Mouse (Mus musculus): Measurements from ENCODE around the gene Adcy9. TPM values are rescaled to one million over a fixed set of nuclear protein-coding genes. Genes with fewer than 3 reads are reported as not detected.
A peak's percentile ranks its signal among the peaks of the same experiment; 100 is the strongest.

Adcy9 gene
- 2.2 and 3.1 TPM in 2 replicates for total RNA-seq (2012; rRNA removed)
- total RNA-seq (2014; rRNA removed), result 1.0 and 1.1 TPM in 2 replicates
- polyA plus RNA-seq (2012; ENCODE audit: insufficient read length, low read depth), result 0.97 and 1.2 TPM in 2 replicates

- no peaks in the 10 kb centered on the region for H3K79me2 ChIP-seq (replicated peaks; ENCODE audit: control insufficient read depth, extremely low read depth, insufficient read depth, poor library complexity, severe bottlenecking)
- peak within 1 kb of the TSS; percentile 48 for H3K9ac ChIP-seq (ENCODE audit: insufficient read depth, low read depth)
- H3K4me1 ChIP-seq (ENCODE audit: control insufficient read depth in 1 of 2, insufficient read depth in 2 of 2), result peaks cover 2 to 26% of the 10 kb centered on the region in 2 experiments; a peak in 2 of 4 replicates
- H3K36me3 ChIP-seq (replicated peaks in 1 of 2; ENCODE audit: control insufficient read depth in 1 of 2, insufficient read depth in 1 of 2, low read length in 1 of 2), result peaks cover 0 to 4% of the 10 kb centered on the region in 2 experiments
- H3K27ac ChIP-seq (ENCODE audit: insufficient read depth, low read depth), result no peak within 1 kb of the TSS
- peak; percentile 70 for DNase-seq (ENCODE audit: extremely low read depth)
- peak within 1 kb of the TSS; percentile 31 to 78 (median 55) for H3K4me3 ChIP-seq (replicated peaks in 1 of 3; ENCODE audit: low read depth in 2 of 3, low read length in 2 of 3, poor library complexity in 1 of 3)
- peaks cover 13% of the 10 kb centered on the region for H3K9me3 ChIP-seq (replicated peaks; ENCODE audit: low read length)
- no peak for TF ChIP-seq E2F4 (IDR thresholded peaks at IDR 0.05; ENCODE audit: insufficient replicate concordance, low read depth, low read length)
- no peak for TF ChIP-seq SIN3A (IDR thresholded peaks at IDR 0.05; ENCODE audit: low read length)
- TF ChIP-seq KAT2A (IDR thresholded peaks at IDR 0.05; ENCODE audit: insufficient replicate concordance, low read length), result no peak
- TF ChIP-seq ZC3H11A (IDR thresholded peaks at IDR 0.05; ENCODE audit: low read depth, low read length), result no peak
- no peak for TF ChIP-seq SMC3 (IDR thresholded peaks at IDR 0.05; ENCODE audit: low read depth, low read length)
- 0 out of 2 replicates have a peak, but pooled peaks have one; percentile 39 for TF ChIP-seq MAZ (IDR thresholded peaks at IDR 0.05; ENCODE audit: low read depth, low read length)
- TF ChIP-seq NRF1 (IDR thresholded peaks at IDR 0.05; ENCODE audit: low read depth, low read length), result peak; percentile 91
- TF ChIP-seq ZKSCAN1 (IDR thresholded peaks at IDR 0.05; ENCODE audit: borderline replicate concordance, low read depth, low read length), result no peak
- TF ChIP-seq NELFE (IDR thresholded peaks at IDR 0.05; ENCODE audit: low read depth, low read length), result peak; percentile 86
- TF ChIP-seq BHLHE40 (IDR thresholded peaks at IDR 0.05; ENCODE audit: low read depth, low read length), result no peak
- TF ChIP-seq PAX5 (IDR thresholded peaks at IDR 0.05; ENCODE audit: low read length), result no peak
- no peak for TF ChIP-seq CHD2 (IDR thresholded peaks at IDR 0.05; ENCODE audit: low read length)
- TF ChIP-seq USF1 (IDR thresholded peaks at IDR 0.05; ENCODE audit: low read depth, low read length), result no peak
- no peak for TF ChIP-seq RAD21 (IDR thresholded peaks at IDR 0.05; ENCODE audit: low read depth, low read length)
- no peak for TF ChIP-seq ETS1 (conservative IDR thresholded peaks at IDR 0.05; ENCODE audit: low read depth, low read length)
- TF ChIP-seq ZNF384 (IDR thresholded peaks at IDR 0.05; ENCODE audit: low read depth, low read length), result no peak
- no peak for TF ChIP-seq USF2 (conservative IDR thresholded peaks at IDR 0.05; ENCODE audit: low read depth, low read length)
- peak; percentile 52; the same call in 1 of the 2 replicates for TF ChIP-seq ZMIZ1 (IDR thresholded peaks at IDR 0.05; ENCODE audit: low read depth, low read length)
- no peak for TF ChIP-seq MXI1 (IDR thresholded peaks at IDR 0.05; ENCODE audit: low read depth, low read length)
- no peak for TF ChIP-seq MEF2A (IDR thresholded peaks at IDR 0.05; ENCODE audit: borderline replicate concordance, low read depth, low read length)
- TF ChIP-seq ELF1 (IDR thresholded peaks at IDR 0.05; ENCODE audit: low read depth, low read length), result peak; percentile 53; the same call in 1 of the 2 replicates
- TF ChIP-seq IRF4 (IDR thresholded peaks at IDR 0.05; ENCODE audit: low read depth, low read length), result no peak
- no peak for TF ChIP-seq RCOR1 (conservative IDR thresholded peaks at IDR 0.05; ENCODE audit: low read depth, low read length)
- TF ChIP-seq CTCF (conservative IDR thresholded peaks at IDR 0.05 in 1 of 2, IDR thresholded peaks at IDR 0.05 in 1 of 2; ENCODE audit: low read depth in 2 of 2, low read length in 2 of 2), result no peak
- no peak for TF ChIP-seq GABPA (IDR thresholded peaks at IDR 0.05; ENCODE audit: insufficient replicate concordance, low read depth, low read length)
- TF ChIP-seq TBP (conservative IDR thresholded peaks at IDR 0.05; ENCODE audit: low read depth, low read length), result no peak
- no peak for TF ChIP-seq MAFK (IDR thresholded peaks at IDR 0.05; ENCODE audit: insufficient replicate concordance, low read length)
- no peak for TF ChIP-seq MAX (IDR thresholded peaks at IDR 0.05; ENCODE audit: low read length)
- no peak for TF ChIP-seq EP300 (IDR thresholded peaks at IDR 0.05; ENCODE audit: low read length)
- no peak for TF ChIP-seq CHD1 (IDR thresholded peaks at IDR 0.05; ENCODE audit: low read depth, low read length)
- no peak for TF ChIP-seq JUND (conservative IDR thresholded peaks at IDR 0.05; ENCODE audit: low read depth, low read length)
- no peak for TF ChIP-seq POLR2AphosphoS2 (IDR thresholded peaks at IDR 0.05; ENCODE audit: low read depth, low read length)
- TF ChIP-seq UBTF (IDR thresholded peaks at IDR 0.05; ENCODE audit: low read depth, low read length), result 0 out of 2 replicates have a peak, but pooled peaks have one; percentile 57
- 0 out of 2 replicates have a peak, but pooled peaks have one; percentile 56 for TF ChIP-seq TCF12 (IDR thresholded peaks at IDR 0.05; ENCODE audit: low read depth, low read length)
- TF ChIP-seq HCFC1 (IDR thresholded peaks at IDR 0.05; ENCODE audit: low read depth, low read length), result peak; percentile 48
- no peak for TF ChIP-seq MYC (IDR thresholded peaks at IDR 0.05; ENCODE audit: low read depth, low read length)
- TF ChIP-seq POLR2A (IDR thresholded peaks at IDR 0.05; ENCODE audit: low read depth, low read length), result peak; percentile 82
- no peak for TF ChIP-seq JUN (IDR thresholded peaks at IDR 0.05; ENCODE audit: insufficient read depth, low read depth, low read length)
- in situ Hi-C loops (cut with MboI; ENCODE audit: low pct_ligation_motif_present, low pct_unique_long_range_greater_than_20kb, low sequenced_read_pairs) (no loop called here), dilution Hi-C loops (cut with MboI; ENCODE audit: extremely low pct_ligation_motif_present, extremely low pct_unique_long_range_greater_than_20kb, low sequenced_read_pairs) (no loop called here)
- no peaks in the 10 kb centered on the region for H3K27me3 ChIP-seq (replicated peaks)
- H3K4me2 ChIP-seq (ENCODE audit: insufficient read depth, low read depth, poor library complexity, severe bottlenecking), result peak within 1 kb of the TSS; percentile 55
Measured at GRCm38 (mm10) chr16:4420298-4421054, at the start of gene Adcy9. TSS of gene Adcy9 (minus strand) at chr16:4420498.
